8 mouse cellular contexts compared by ENCODE assay signal in genomic region chr11:79703452-79703851, GRCm38 (mm10).
DNase-seq lines count a peak whose midpoint lies in the region; ATAC-seq and TF ChIP-seq lines count a peak whose summit lies in the region.

No protein-coding gene starts in this region.

- peaks cover 10% of the 10 kb centered on the region for H3K4me1 ChIP-seq in cerebellum, adult 2 months (ENCODE audit: control insufficient read depth, insufficient read depth, low read length)
- H3K4me1 ChIP-seq in embryonic fibroblast, embryonic 13.5 days (ENCODE audit: control insufficient read depth, insufficient read depth, low read length): peaks cover 2% of the 10 kb centered on the region; the same call in 1 of the 2 replicates
- H3K4me1 ChIP-seq in hindbrain, embryonic 13.5 days (replicated peaks): peaks cover 37% of the 10 kb centered on the region
- H3K4me1 ChIP-seq in limb, embryonic 13.5 days: peaks cover 39% of the 10 kb centered on the region
- H3K4me1 ChIP-seq in midbrain, embryonic 13.5 days (replicated peaks): peaks cover 30% of the 10 kb centered on the region
- no peaks in the 10 kb centered on the region for H3K4me1 ChIP-seq in stomach, postnatal 0 days (replicated peaks; ENCODE audit: control insufficient read depth, insufficient read depth)

- H3K4me3 ChIP-seq in cerebellum, adult 2 months (replicated peaks; ENCODE audit: insufficient read depth, low read depth, low read length): peak overlapping the region; percentile 89
- H3K4me3 ChIP-seq in embryonic fibroblast, embryonic 13.5 days (ENCODE audit: insufficient read depth, low read length): peak overlapping the region; percentile 74
- peak overlapping the region; percentile 79 for H3K4me3 ChIP-seq in hindbrain, embryonic 13.5 days
- H3K4me3 ChIP-seq in limb, embryonic 13.5 days: peak overlapping the region; percentile 79
- peak overlapping the region; percentile 77 for H3K4me3 ChIP-seq in midbrain, embryonic 13.5 days (replicated peaks)
- H3K4me3 ChIP-seq in stomach, postnatal 0 days (ENCODE audit: low read depth, low read length): peak overlapping the region; percentile 82

- peak; percentile 50 to 55 for DNase-seq in cerebellum, adult 2 months
- DNase-seq in cerebellum, adult 8-10 months: no peak
- DNase-seq in T-cell, adult 2 months (ENCODE audit: low spot score): peak; percentile 70
- peak; percentile 50 for DNase-seq in stomach, postnatal 0 days (ENCODE audit: low spot score)

- H3K4me2 ChIP-seq in hindbrain, embryonic 13.5 days: peak overlapping the region; percentile 67
- H3K4me2 ChIP-seq in limb, embryonic 13.5 days (replicated peaks): peak overlapping the region; percentile 68
- H3K4me2 ChIP-seq in midbrain, embryonic 13.5 days (replicated peaks): peak overlapping the region; percentile 65
- peak overlapping the region; percentile 62 for H3K4me2 ChIP-seq in stomach, postnatal 0 days (replicated peaks; ENCODE audit: low read depth)

- 1% methylated on average over 5 of the region's 5 CpGs for WGBS in cerebellum, adult 2 months
- 1% methylated on average over 5 of the region's 5 CpGs for WGBS in hindbrain, embryonic 13.5 days
- WGBS in limb, embryonic 13.5 days: 6% methylated on average over 5 of the region's 5 CpGs
- WGBS in midbrain, embryonic 13.5 days: 0% methylated on average over 5 of the region's 5 CpGs
- WGBS in stomach, postnatal 0 days: 1% methylated on average over 5 of the region's 5 CpGs

- H3K27ac ChIP-seq in cerebellum, adult 2 months (ENCODE audit: insufficient read depth, low read length): no peak overlapping the region
- H3K27ac ChIP-seq in embryonic fibroblast, embryonic 13.5 days (ENCODE audit: insufficient read depth, low read length): peak overlapping the region; percentile 94
- H3K27ac ChIP-seq in hindbrain, embryonic 13.5 days: peak overlapping the region; percentile 98
- H3K27ac ChIP-seq in limb, embryonic 13.5 days: peak overlapping the region; percentile 97; the same call in 1 of the 2 replicates
- H3K27ac ChIP-seq in midbrain, embryonic 13.5 days: peak overlapping the region; percentile 99
- H3K27ac ChIP-seq in stomach, postnatal 0 days (replicated peaks): peak overlapping the region; percentile 98

- TF ChIP-seq POLR2A in cerebellum, adult 2 months (IDR thresholded peaks at IDR 0.05; ENCODE audit: borderline replicate concordance, insufficient read depth, low read length): no peak
- no peak; the same call in 1 of the 2 replicates for TF ChIP-seq POLR2A in embryonic fibroblast, embryonic 13.5 days (IDR thresholded peaks at IDR 0.05; ENCODE audit: low read depth, low read length)

- peak overlapping the region; percentile 93 for H3K9ac ChIP-seq in hindbrain, embryonic 13.5 days
- H3K9ac ChIP-seq in limb, embryonic 13.5 days: peak overlapping the region; percentile 89
- H3K9ac ChIP-seq in midbrain, embryonic 13.5 days (replicated peaks): peak overlapping the region; percentile 87
- H3K9ac ChIP-seq in stomach, postnatal 0 days (ENCODE audit: low read length): peak overlapping the region; percentile 93

- H3K27me3 ChIP-seq in cerebellum, adult 2 months (ENCODE audit: control insufficient read depth, insufficient read depth, low read length): no peaks in the 10 kb centered on the region
- peaks cover 4% of the 10 kb centered on the region; the same call in 1 of the 2 replicates for H3K27me3 ChIP-seq in hindbrain, embryonic 13.5 days
- no peaks in the 10 kb centered on the region; the same call in 1 of the 2 replicates for H3K27me3 ChIP-seq in limb, embryonic 13.5 days
- 0 out of 2 replicates have a peak, but pooled peaks cover 2% of the 10 kb centered on the region for H3K27me3 ChIP-seq in midbrain, embryonic 13.5 days
- H3K27me3 ChIP-seq in stomach, postnatal 0 days (ENCODE audit: control insufficient read depth, insufficient read depth, low read length): no peaks in the 10 kb centered on the region

- no peak for ATAC-seq in hindbrain, embryonic 13.5 days (ENCODE audit: low FRiP score)
- no peak for ATAC-seq in limb, embryonic 13.5 days (ENCODE audit: low FRiP score, low read depth)
- ATAC-seq in midbrain, embryonic 13.5 days: peak; percentile 55
- peak; percentile 24; the same call in 1 of the 2 replicates for ATAC-seq in stomach, postnatal 0 days (ENCODE audit: low FRiP score, low TSS enrichment)

- peak; percentile 30; the same call in 1 of the 2 replicates for TF ChIP-seq CTCF in cerebellum, adult 2 months (IDR thresholded peaks at IDR 0.05; ENCODE audit: borderline replicate concordance, insufficient read depth, low read depth, low read length)
- no peak for TF ChIP-seq CTCF in embryonic fibroblast, embryonic 13.5 days (IDR thresholded peaks at IDR 0.05; ENCODE audit: borderline replicate concordance, insufficient read depth, low read length)
- peak; percentile 60 for TF ChIP-seq CTCF in stomach, postnatal 0 days (IDR thresholded peaks at IDR 0.05; ENCODE audit: low read depth)

- H3K36me3 ChIP-seq in hindbrain, embryonic 13.5 days: peaks cover 6% of the 10 kb centered on the region
- peaks cover 15% of the 10 kb centered on the region for H3K36me3 ChIP-seq in limb, embryonic 13.5 days
- H3K36me3 ChIP-seq in midbrain, embryonic 13.5 days: peaks cover 12% of the 10 kb centered on the region
- H3K36me3 ChIP-seq in stomach, postnatal 0 days (ENCODE audit: control insufficient read depth, insufficient read depth, low read length): 0 out of 2 replicates have a peak, but pooled peaks cover 7% of the 10 kb centered on the region

- no peak for TF ChIP-seq EP300 in stomach, postnatal 0 days (optimal IDR thresholded peaks at IDR 0.05)

- no peaks in the 10 kb centered on the region for H3K9me3 ChIP-seq in hindbrain, embryonic 13.5 days
- H3K9me3 ChIP-seq in limb, embryonic 13.5 days: no peaks in the 10 kb centered on the region
- no peaks in the 10 kb centered on the region for H3K9me3 ChIP-seq in midbrain, embryonic 13.5 days
- no peaks in the 10 kb centered on the region for H3K9me3 ChIP-seq in stomach, postnatal 0 days (ENCODE audit: control insufficient read depth, low read length)

Comparison
In these comparisons a context has a peak if more than half of its experiments do, and no peak if none do; other contexts are left out.
1. ATAC-seq: peak in midbrain, embryonic 13.5 days (single experiment) and stomach, postnatal 0 days (single experiment); none in hindbrain, embryonic 13.5 days (single experiment) and limb, embryonic 13.5 days (single experiment).
2. Peak in every context shown above with its lines, with median percentiles within 50 percentile points of each other: H3K4me3 ChIP-seq, H3K4me2 ChIP-seq and H3K9ac ChIP-seq.